Comparison of ENCODE assay signal across 11 mouse cellular contexts in the genomic region with DNA sequence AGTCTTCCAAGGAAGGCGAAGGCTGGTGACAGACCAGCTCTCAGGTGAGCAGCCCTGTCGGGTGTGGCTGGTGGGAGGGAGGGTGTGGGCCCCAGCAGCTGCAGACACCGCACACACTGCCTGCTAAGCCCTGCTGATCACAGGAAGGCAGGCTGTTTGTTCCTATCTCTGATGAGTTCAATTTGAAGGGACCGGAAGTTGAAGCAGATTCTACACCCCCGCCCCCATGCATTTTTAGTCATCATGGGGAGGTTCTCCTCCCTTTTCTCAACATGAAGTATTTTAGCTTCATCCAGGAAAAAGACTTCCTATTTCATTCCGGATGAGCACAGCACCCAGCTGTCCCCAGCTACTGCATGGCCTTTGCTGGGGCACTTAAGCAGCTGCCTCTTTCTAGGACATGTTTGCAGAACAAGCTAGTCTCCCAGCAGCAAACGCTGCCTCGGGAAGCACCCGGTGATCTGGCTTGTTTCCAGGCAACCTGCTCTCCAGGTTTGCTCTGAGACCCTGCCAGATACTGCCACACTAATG. TPM values are rescaled to one million over a fixed set of nuclear protein-coding genes. Genes with fewer than 3 reads are reported as not detected.
DNase-seq lines count a peak whose midpoint lies in the region; ATAC-seq and TF ChIP-seq lines count a peak whose summit lies in the region.
"Had no signal": no experiment of that assay in that cellular context is flagged by ENCODE, and none has a peak within 500 bp of the region (broad histone marks: within the 10 kb centered on the region; RNA-seq: fewer than 3 reads in every experiment).

No protein-coding gene starts in this region.

- DNase-seq in layer of hippocampus, adult 18-20 months (ENCODE audit: low spot score in 2 of 2) = peak; percentile 55 to 76
- DNase-seq in layer of hippocampus, postnatal 25 days (ENCODE audit: extremely low spot score in 1 of 2, low spot score in 1 of 2) = no peak
- DNase-seq in brain, embryonic 14.5 days (ENCODE audit: low read depth) = peak; percentile 57
- DNase-seq in right cerebral cortex, adult 2 months (ENCODE audit: low spot score in 2 of 2) = peak; percentile 53 to 54
- no peak for DNase-seq in adrenal gland, postnatal 10 days
- DNase-seq in yolk sac, embryonic 10.5 days (ENCODE audit: low spot score) = no peak
- no peak for DNase-seq in liver, embryonic 11.5 days (ENCODE audit: low spot score)

- no peak overlapping the region for H3K4me2 ChIP-seq in liver, embryonic 11.5 days
- H3K4me2 ChIP-seq: limb, embryonic 12.5 days had no signal

- TF ChIP-seq CTCF in brain, embryonic 14.5 days (IDR thresholded peaks at IDR 0.05; ENCODE audit: borderline replicate concordance, extremely low read depth, insufficient read depth, insufficient read length) = no peak

- H3K4me3 ChIP-seq in liver, embryonic 11.5 days (ENCODE audit: low read depth, low read length) = no peak overlapping the region
- H3K4me3 ChIP-seq: erythroblast, embryonic 14.5 days; limb, embryonic 12.5 days had no signal

- no peaks in the 10 kb centered on the region for H3K9me3 ChIP-seq in liver, embryonic 11.5 days (ENCODE audit: control insufficient read depth, low read length)
- H3K9me3 ChIP-seq: limb, embryonic 12.5 days had no signal

- H3K4me1 ChIP-seq in liver, embryonic 11.5 days (replicated peaks; ENCODE audit: control insufficient read depth, insufficient read depth, low read length) = peaks cover 9% of the 10 kb centered on the region
- H3K4me1 ChIP-seq: limb, embryonic 12.5 days had no signal

- no peak overlapping the region for H3K27ac ChIP-seq in liver, embryonic 11.5 days (ENCODE audit: low read depth, low read length)
- H3K27ac ChIP-seq: limb, embryonic 12.5 days had no signal

- H3K9ac ChIP-seq in liver, embryonic 11.5 days (ENCODE audit: low read depth, low read length) = no peak overlapping the region
- H3K9ac ChIP-seq: limb, embryonic 12.5 days had no signal

- peaks cover 5% of the 10 kb centered on the region; the same call in 1 of the 2 replicates for H3K36me3 ChIP-seq in liver, embryonic 11.5 days (ENCODE audit: control insufficient read depth, insufficient read depth, low read length)

- ATAC-seq in inflammation-experienced regulatory T-cells, adult 6 months = peak; percentile 84
- no peak for ATAC-seq in liver, embryonic 11.5 days (replicated peaks; ENCODE audit: low FRiP score)

- no peaks in the 10 kb centered on the region for H3K27me3 ChIP-seq in liver, embryonic 11.5 days (replicated peaks; ENCODE audit: control insufficient read depth, insufficient read depth, low read length)
- H3K27me3 ChIP-seq: limb, embryonic 12.5 days had no signal

- WGBS in liver, embryonic 11.5 days = 60% methylated on average over 9 of the region's 9 CpGs

- TF ChIP-seq POLR2A in brain, embryonic 14.5 days (IDR thresholded peaks at IDR 0.05; ENCODE audit: borderline replicate concordance, extremely low read depth, insufficient read depth, insufficient read length, poor library complexity, severe bottlenecking) = no peak

RNA-seq across cellular contexts. Expression of gene Nme9, which starts 28.0 kb away (rescaled TPM):
- total RNA-seq in layer of hippocampus, adult 18-20 months (2021) = 1 to 10 TPM in 1 of 2 experiments, under 1 TPM in 1; 0.46 to 1.1 TPM
- under 1 TPM; 0.30 to 0.56 TPM for total RNA-seq in layer of hippocampus, postnatal 25 days (2021)
- 0.25 and 0.56 TPM in 2 replicates for polyA plus RNA-seq in brain, embryonic 14.5 days (2012; rRNA removed)
- polyA plus RNA-seq in inflammation-experienced regulatory T-cells, adult 6 months (2017; shearing (Covaris generic)) = not detected
- total RNA-seq in adrenal gland, postnatal 10 days (2021) = not detected
- polyA plus RNA-seq in liver, embryonic 11.5 days (2014; fragmentation: Nextera tagmentation; extraction: Ambion mirVana) = not detected in 2 replicates
- polyA plus RNA-seq: erythroblast, embryonic 14.5 days; limb, embryonic 12.5 days; neural tube, embryonic 14.5 days had no signal

RNA-seq across cellular contexts. Expression of gene Mras, which starts 42.1 kb away (rescaled TPM):
- total RNA-seq in layer of hippocampus, adult 18-20 months (2021) = 100 to 1,000 TPM; 133 to 150 TPM
- 100 to 1,000 TPM; 134 to 138 TPM for total RNA-seq in layer of hippocampus, postnatal 25 days (2021)
- polyA plus RNA-seq in brain, embryonic 14.5 days (2012; rRNA removed) = 61.5 and 71.0 TPM in 2 replicates
- polyA plus RNA-seq in inflammation-experienced regulatory T-cells, adult 6 months (2017; shearing (Covaris generic)) = under 1 TPM in 1 of 3 experiments, not detected in 2; 0.32 TPM
- total RNA-seq in adrenal gland, postnatal 10 days (2021) = 10 to 100 TPM; 31.7 to 39.4 TPM
- polyA plus RNA-seq in liver, embryonic 11.5 days (2014; fragmentation: Nextera tagmentation; extraction: Ambion mirVana) = 4.8 and 5.5 TPM in 2 replicates
- polyA plus RNA-seq: erythroblast, embryonic 14.5 days had no signal

Comparison
In these comparisons a context has a peak if more than half of its experiments do, and no peak if none do; other contexts are left out.
1. DNase-seq: peak in layer of hippocampus, adult 18-20 months (2 of 2), brain, embryonic 14.5 days (single experiment) and right cerebral cortex, adult 2 months (2 of 2); none in layer of hippocampus, postnatal 25 days (0 of 2), adrenal gland, postnatal 10 days (single experiment), yolk sac, embryonic 10.5 days (single experiment) and liver, embryonic 11.5 days (single experiment).